Mouse (Mus musculus) liver, embryonic 14.5 days (tissue): ENCODE results near the gene Fam227a. TPM values are rescaled to one million over a fixed set of nuclear protein-coding genes. Genes with fewer than 3 reads are reported as not detected.
A peak's percentile ranks its signal among the peaks of the same experiment; 100 is the strongest.
"Not testable (repeated sequence)": the region's sequence is repeated elsewhere in the genome, so short reads cannot be mapped to it uniquely, and the experiment has no call there.

Source experiments
- ATAC-seq: fragments of 200-750 bp; cut with Nextera tagmentation; 2 replicates; pipeline ENCODE4 v1.8.0; 2017; ENCODE audit warnings: moderate number of reproducible peaks, mild to moderate bottlenecking, moderate library complexity; ENCODE audit not compliant: insufficient read depth
- DNase-seq, 3 experiments: peaks; one replicate each; pipeline ENCODE4 v3.0.0-alpha.2; 2012 to 2013; ENCODE audit warnings: low read depth in 3 of 3, low spot score in 3 of 3
- H3K27ac ChIP-seq: fragments of 300-500 bp; sonication (generic); 2 replicates; pipeline ENCODE4 v1.5.1; 2014; ENCODE audit warnings: moderate library complexity, mild to moderate bottlenecking, control low read depth, inconsistent platforms
- H3K27me3 ChIP-seq: fragments of 300-500 bp; sonication (generic); 2 replicates; pipeline ENCODE4 v1.6.1; 2014; ENCODE audit warnings: mild to moderate bottlenecking, low read length, moderate library complexity; ENCODE audit not compliant: control insufficient read depth, insufficient read depth
- H3K36me3 ChIP-seq: fragments of 300-500 bp; sonication (generic); replicated peaks from 2 replicates; pipeline ENCODE4 v1.6.1; 2014; ENCODE audit warnings: low read depth; ENCODE audit not compliant: control insufficient read depth, insufficient read depth
- H3K4me1 ChIP-seq, 2 experiments: fragments of 200-500 bp in 1 of 2; fragments of 300-500 bp in 1 of 2; sonication (generic) in 1 of 2; replicated peaks; 2 replicates each; pipeline ENCODE4 v1.6.1; 2012 to 2014; ENCODE audit warnings: antibody characterized with exemption in 1 of 2, inconsistent platforms in 1 of 2, low read length in 1 of 2; ENCODE audit not compliant: control insufficient read depth in 2 of 2, insufficient read depth in 2 of 2
- H3K4me2 ChIP-seq: fragments of 300-500 bp; sonication (generic); 2 replicates; pipeline ENCODE4 v1.6.1; 2014; ENCODE audit warnings: low read depth, mild to moderate bottlenecking, control low read depth, moderate library complexity
- H3K4me3 ChIP-seq, 2 experiments: fragments of 200-500 bp in 1 of 2; fragments of 300-500 bp in 1 of 2; sonication (generic) in 1 of 2; 2 replicates each; pipeline ENCODE4 v1.5.1; 2012 to 2014; ENCODE audit warnings: low read depth in 2 of 2, low read length in 2 of 2, mild to moderate bottlenecking in 2 of 2, control low read depth in 1 of 2, inconsistent platforms in 1 of 2, moderate library complexity in 1 of 2; ENCODE audit not compliant: insufficient read depth in 1 of 2
- H3K9ac ChIP-seq: fragments of 300-500 bp; sonication (generic); replicated peaks from 2 replicates; pipeline ENCODE4 v1.6.1; 2014; ENCODE audit warnings: mild to moderate bottlenecking, control low read depth, moderate library complexity
- H3K9me3 ChIP-seq: fragments of 300-500 bp; sonication (generic); 2 replicates; pipeline ENCODE4 v1.6.1; 2016; ENCODE audit warnings: low read length, mixed read lengths; ENCODE audit not compliant: control insufficient read depth
- CTCF ChIP-seq: IDR thresholded peaks from 2 replicates; pipeline ENCODE4 v1.5.1; 2016; ENCODE audit warnings: antibody characterized with exemption, low read depth, control low read depth
- EP300 ChIP-seq: IDR thresholded peaks from 2 replicates; pipeline ENCODE4 v1.6.1; 2016; ENCODE audit warnings: antibody characterized with exemption, low read depth
- WGBS: fragments of 180-500 bp; shearing (Covaris S2); extraction: QIAGEN DNeasy Blood & Tissue Kit; methylation state at CpG from one replicate; pipeline ENCODE4 v1.1.7; 2014; ENCODE audit not compliant: insufficient replicate concordance; 5-methylcytosine and 5-hydroxymethylcytosine counted together
- polyA plus RNA-seq, 2 experiments: library from polyadenylated mRNA; depleted of rRNA in 1 of 2; stranded (reverse) in 1 of 2; unstranded in 1 of 2; fragments of >200 nt; fragmentation: Nextera tagmentation in 1 of 2; extraction: Ambion mirVana in 1 of 2; gene quantifications; 2 replicates each; pipeline versions ENCODE4 v1.2.1 to v1.2.3; 2012 to 2014

The Fam227a gene
- polyA plus RNA-seq, 2 experiments = 0.06 to 0.35 TPM

GRCm38 (mm10) chr15:79677936-79678335 lies 19.2 kb upstream of the Fam227a start:
- no peak overlapping the region for H3K4me3 ChIP-seq
- H3K36me3 ChIP-seq = peaks cover 44% of the 10 kb centered on the region
- no peak for DNase-seq
- H3K27me3 ChIP-seq = no peaks in the 10 kb centered on the region
- H3K4me2 ChIP-seq = no peak overlapping the region
- no peak for TF ChIP-seq CTCF
- ATAC-seq = no peak
- H3K9ac ChIP-seq = no peak overlapping the region
- H3K27ac ChIP-seq = no peak overlapping the region
- H3K9me3 ChIP-seq = no peaks in the 10 kb centered on the region
- WGBS = 73% methylated on average over 2 of the region's 2 CpGs
- peaks cover 17 to 18% of the 10 kb centered on the region in 2 experiments for H3K4me1 ChIP-seq

- 74% methylated on average over 11 of the region's 11 CpGs for WGBS
These were observed 13.1 kb upstream of the Fam227a start for GRCm38 (mm10) chr15:79671828-79672348.

GRCm38 (mm10) chr15:79670972-79671299 lies 12.2 kb upstream of the Fam227a start:
- Histone ChIP-seq H3K4me1 (peaks cover 6 to 10% of the 10 kb centered on the region in 2 experiments; a peak in 3 of 4 replicates), H3K36me3 (peaks cover 36% of the 10 kb centered on the region), H3K4me3 (peak overlapping the region; percentile 75 to 88), H3K4me2 (peak overlapping the region; percentile 71), H3K27me3 (no peaks in the 10 kb centered on the region), H3K9me3 (no peaks in the 10 kb centered on the region), H3K27ac (peak overlapping the region; percentile 53), H3K9ac (peak overlapping the region; percentile 82)
- WGBS = under 1% methylated on average over 37 of the region's 37 CpGs
- no peak for TF ChIP-seq CTCF
- ATAC-seq (peak; percentile 66), DNase-seq (no peak)

More at GRCm38 (mm10) chr15:79671828-79672348, 13.1 kb upstream of the Fam227a start:
- ATAC-seq, H3K27ac ChIP-seq, DNase-seq, H3K27me3 ChIP-seq, H3K9me3 ChIP-seq, H3K4me1 ChIP-seq: not testable (repeated sequence)
- peak overlapping the region; percentile 25 for H3K9ac ChIP-seq
- peak overlapping the region; percentile 71 for H3K4me2 ChIP-seq
- H3K4me3 ChIP-seq = peak overlapping the region; percentile 67 to 88
- peaks cover 45% of the 10 kb centered on the region for H3K36me3 ChIP-seq

- peak within 1 kb of the TSS; percentile 53 for H3K27ac ChIP-seq
- H3K9me3 ChIP-seq = no peaks in the 10 kb centered on the region
- peaks cover 32% of the 10 kb centered on the region for H3K36me3 ChIP-seq
- ATAC-seq = peak; percentile 93
- H3K27me3 ChIP-seq = no peaks in the 10 kb centered on the region
- 15% methylated on average over 33 of the region's 33 CpGs for WGBS
- H3K4me1 ChIP-seq = peaks cover 6 to 10% of the 10 kb centered on the region in 2 experiments; a peak in 3 of 4 replicates
- peak; percentile 82 to 83 (median 83) for DNase-seq
- H3K4me2 ChIP-seq = peak within 1 kb of the TSS; percentile 71
- peak within 1 kb of the TSS; percentile 82 for H3K9ac ChIP-seq
- H3K4me3 ChIP-seq = peak within 1 kb of the TSS; percentile 75 to 88
- TF ChIP-seq CTCF (peak; percentile 81), EP300 (no peak)
These were observed 11.7 kb upstream of the Fam227a start, which contains the start of gene Tomm22 for GRCm38 (mm10) chr15:79670249-79670971. Gene Tomm22 (plus strand): TSS chr15:79670861.

- H3K4me2 ChIP-seq = no peak overlapping the region
- WGBS = 70% methylated on average over 10 of the region's 10 CpGs
- H3K27me3 ChIP-seq = no peaks in the 10 kb centered on the region
- no peaks in the 10 kb centered on the region for H3K9me3 ChIP-seq
- no peak overlapping the region for H3K27ac ChIP-seq
- peaks cover 20% of the 10 kb centered on the region for H3K36me3 ChIP-seq
- no peak for DNase-seq
- ATAC-seq = no peak
- H3K9ac ChIP-seq = no peak overlapping the region
- TF ChIP-seq EP300 = no peak
- peak; percentile 21; the same call in 1 of the 2 replicates for TF ChIP-seq CTCF
- H3K4me3 ChIP-seq = no peak overlapping the region
- H3K4me1 ChIP-seq = peaks cover 6 to 10% of the 10 kb centered on the region in 2 experiments; a peak in 3 of 4 replicates
These were observed 10.4 kb upstream of the Fam227a start for GRCm38 (mm10) chr15:79669195-79669594.
